Comparison of ENCODE assay signal across 9 mouse cellular contexts in genomic region chr16:24434531-24435114, GRCm38 (mm10). TPM values are rescaled to one million over a fixed set of nuclear protein-coding genes. Genes with fewer than 3 reads are reported as not detected.
DNase-seq lines count a peak whose midpoint lies in the region; ATAC-seq lines count a peak whose summit lies in the region.
"Had no signal": no experiment of that assay in that cellular context is flagged by ENCODE, and none has a peak within 500 bp of the region (broad histone marks: within the 10 kb centered on the region; RNA-seq: fewer than 3 reads in every experiment).

No protein-coding gene starts in this region.

- no peaks in the 10 kb centered on the region for H3K27me3 ChIP-seq in heart, embryonic 14.5 days (ENCODE audit: control insufficient read depth, insufficient read depth, low read length)

- peak; percentile 69 for ATAC-seq in heart, embryonic 14.5 days (ENCODE audit: insufficient number of reproducible peaks, insufficient read depth, low FRiP score, low read depth)

- WGBS in heart, embryonic 14.5 days: 11% methylated on average over 7 of the region's 7 CpGs

- H3K9me3 ChIP-seq in heart, embryonic 14.5 days (ENCODE audit: control insufficient read depth, low read length): no peaks in the 10 kb centered on the region

- H3K9ac ChIP-seq in heart, embryonic 14.5 days (ENCODE audit: low read length): peak overlapping the region; percentile 56
- H3K9ac ChIP-seq: liver, embryonic 14.5 days had no signal

- H3K4me1 ChIP-seq in heart, embryonic 14.5 days (ENCODE audit: control insufficient read depth in 2 of 2, insufficient read depth in 2 of 2, low read length in 2 of 2): peaks cover 46 to 74% of the 10 kb centered on the region in 2 experiments

- DNase-seq in right cerebral cortex, postnatal 4 days: peak; percentile 22
- DNase-seq in right cerebral cortex, postnatal 25 days: no peak
- peak; percentile 40 to 49 for DNase-seq in cerebellum, postnatal 10 days
- DNase-seq in kidney, postnatal 4 days: peak; percentile 31 to 45
- DNase-seq in spleen, postnatal 14 days (ENCODE audit: low spot score in 2 of 2): no peak
- DNase-seq in right cerebral cortex, adult 18-20 months: no peak
- no peak for DNase-seq in B cell, adult 2 months

- H3K36me3 ChIP-seq in heart, embryonic 14.5 days (ENCODE audit: control insufficient read depth, insufficient read depth, low read length): no peaks in the 10 kb centered on the region

- peak overlapping the region; percentile 35 for H3K4me2 ChIP-seq in heart, embryonic 14.5 days (ENCODE audit: low read length)

- no peak overlapping the region for H3K4me3 ChIP-seq in heart, embryonic 14.5 days (ENCODE audit: control insufficient read depth in 1 of 2, insufficient read depth in 1 of 2, low read depth in 1 of 2, low read length in 2 of 2)

- H3K27ac ChIP-seq in heart, embryonic 14.5 days (replicated peaks in 1 of 2; ENCODE audit: control insufficient read depth in 1 of 2, insufficient read depth in 1 of 2, low read depth in 2 of 2, low read length in 2 of 2): peak overlapping the region; percentile 76 to 87
- H3K27ac ChIP-seq: liver, embryonic 14.5 days had no signal

RNA-seq across cellular contexts. Expression of gene Lpp, which starts 41.3 kb away (rescaled TPM):
- 46.6 and 53.0 TPM in 2 replicates for polyA plus RNA-seq in heart, embryonic 14.5 days (2014; fragmentation: Nextera tagmentation; extraction: Ambion mirVana)

Comparison
In these comparisons a context has a peak if more than half of its experiments do, and no peak if none do; other contexts are left out.
1. DNase-seq: peak in right cerebral cortex, postnatal 4 days (single experiment), cerebellum, postnatal 10 days (2 of 2) and kidney, postnatal 4 days (2 of 2); none in right cerebral cortex, postnatal 25 days (single experiment), spleen, postnatal 14 days (0 of 2), right cerebral cortex, adult 18-20 months (single experiment) and B cell, adult 2 months (0 of 2).